Mouse (Mus musculus) kidney, adult 2 months (tissue): ENCODE measurements at regions not wholly inside any gene's neighbourhood (a gene's known extent, or its start where the extent isn't known, plus 50 kb on each side); places are given as distances from the start of the nearest gene placed in this dataset.

ENCODE experiments used
- CTCF ChIP-seq: fragments of 200-500 bp; conservative IDR thresholded peaks from 2 replicates; pipeline ENCODE4 v1.5.1; 2011; ENCODE audit warnings: low read depth, mild to moderate bottlenecking, control low read depth, low read length, moderate library complexity, mixed read lengths; ENCODE audit not compliant: insufficient read depth, insufficient read length
- POLR2A ChIP-seq: fragments of 200-500 bp; IDR thresholded peaks from one replicate; pipeline ENCODE4 v1.6.1; 2011; ENCODE audit warnings: low read depth, low read length, control low read depth

GRCm38 (mm10) chr10:92325284-92325989 is 396.8 kb downstream of the Nedd1 start:
- TF ChIP-seq POLR2A (no peak), CTCF (no peak)
